Mouse (Mus musculus) MEL (cell line): ENCODE results near the gene Vmn2r32. TPM values are rescaled to one million over a fixed set of nuclear protein-coding genes. Genes with fewer than 3 reads are reported as not detected.
"Not testable (repeated sequence)": the region's sequence is repeated elsewhere in the genome, so short reads cannot be mapped to it uniquely, and the experiment has no call there.

Experiments
- DNase-seq: peaks from one replicate; pipeline ENCODE4 v3.0.0; 2011; ENCODE audit warnings: low read depth, low spot score
- H3K27ac ChIP-seq: 2 replicates; pipeline ENCODE4 v1.5.1; 2012; ENCODE audit warnings: low read depth, mild to moderate bottlenecking, control low read depth, low read length, moderate library complexity; ENCODE audit not compliant: control insufficient read depth
- H3K27me3 ChIP-seq, 2 experiments: fragments of 150-350 bp in 1 of 2; sonication (generic) in 1 of 2; 2 replicates each; pipeline ENCODE4 v1.6.1; 2012; ENCODE audit warnings: low read length in 2 of 2, mild to moderate bottlenecking in 2 of 2, improper control_type of control experiment in 1 of 2, moderate library complexity in 1 of 2; ENCODE audit not compliant: insufficient read depth in 2 of 2, control insufficient read depth in 1 of 2
- H3K36me3 ChIP-seq, 2 experiments: 2 replicates each; pipeline ENCODE4 v1.6.1; 2012 to 2014; ENCODE audit warnings: low read length in 2 of 2, improper control_type of control experiment in 1 of 2, inconsistent platforms in 1 of 2, mild to moderate bottlenecking in 1 of 2; ENCODE audit not compliant: insufficient read depth in 2 of 2, control insufficient read depth in 1 of 2
- H3K4me1 ChIP-seq, 2 experiments: fragments of 150-350 bp in 1 of 2; sonication (generic) in 1 of 2; 2 replicates each; pipeline ENCODE4 v1.6.1; 2012; ENCODE audit warnings: low read length in 2 of 2, improper control_type of control experiment in 1 of 2, mild to moderate bottlenecking in 1 of 2; ENCODE audit not compliant: insufficient read depth in 2 of 2, control insufficient read depth in 1 of 2
- H3K4me3 ChIP-seq, 2 experiments: fragments of 150-350 bp in 1 of 2; sonication (generic) in 1 of 2; 2 replicates each; pipeline ENCODE4 v1.5.1; 2012; ENCODE audit warnings: low read depth in 2 of 2, low read length in 2 of 2, mild to moderate bottlenecking in 2 of 2, moderate library complexity in 2 of 2, control low read depth in 1 of 2, improper control_type of control experiment in 1 of 2; ENCODE audit not compliant: control insufficient read depth in 1 of 2, insufficient read depth in 1 of 2
- H3K79me2 ChIP-seq: 2 replicates; pipeline ENCODE4 v1.6.1; 2012; ENCODE audit warnings: mild to moderate bottlenecking, low read length, moderate library complexity; ENCODE audit not compliant: control insufficient read depth, poor library complexity, insufficient read depth
- H3K9ac ChIP-seq: 2 replicates; pipeline ENCODE4 v1.6.1; 2012; ENCODE audit warnings: low read depth, mild to moderate bottlenecking, control low read depth, low read length, moderate library complexity; ENCODE audit not compliant: control insufficient read depth, poor library complexity, severe bottlenecking
- H3K9me3 ChIP-seq: fragments of 150-350 bp; sonication (generic); replicated peaks from 2 replicates; pipeline ENCODE4 v1.6.1; 2012; ENCODE audit warnings: mild to moderate bottlenecking, low read length, improper control_type of control experiment, moderate library complexity; ENCODE audit not compliant: insufficient read depth
- polyA plus RNA-seq, 2 experiments: library from polyadenylated mRNA; stranded (reverse) in 1 of 2; unstranded in 1 of 2; fragments of >175 nt in 1 of 2; fragments of >200 nt in 1 of 2; gene quantifications; 2 replicates each; pipeline versions ENCODE4 v1.2.1 to v1.2.4; 2012; ENCODE audit warnings: low replicate concordance in 2 of 2, low read depth in 1 of 2; ENCODE audit not compliant: insufficient read length in 2 of 2, insufficient read depth in 1 of 2, missing spikeins in 1 of 2
- total RNA-seq: library from RNA; depleted of rRNA; stranded (reverse); fragments of 300-350 nt; gene quantifications from 2 replicates; pipeline ENCODE4 v1.2.3, GENCODE M21; 2012; rRNA removed

Gene Vmn2r32
- total RNA-seq (not detected in 2 replicates), polyA plus RNA-seq (not detected)

- not testable (repeated sequence) for H3K4me3 ChIP-seq
Measured at GRCm38 (mm10) chr7:7479918-7480317, at the start of gene Vmn2r32. Gene Vmn2r32 (minus strand): TSS chr7:7480018.

More at GRCm38 (mm10) chr7:7479918-7480317, at the start of gene Vmn2r32:
- DNase-seq, H3K27me3 ChIP-seq, H3K9me3 ChIP-seq, H3K79me2 ChIP-seq, H3K36me3 ChIP-seq, H3K27ac ChIP-seq, H3K9ac ChIP-seq, H3K4me1 ChIP-seq: not testable (repeated sequence)

Other genes starting within 250 kb of the Vmn2r32 start
- 0.12 TPM in 1 of 2 replicates, not detected in the other for gene Vmn2r29, start 232.7 kb downstream of the Vmn2r32 start, total RNA-seq
- gene Vmn2r29, start 232.7 kb downstream of the Vmn2r32 start, polyA plus RNA-seq, result not detected
- gene Gm45844, start 201.7 kb downstream of the Vmn2r32 start, total RNA-seq, result 0.42 and 0.72 TPM in 2 replicates
- gene Gm45844, start 201.7 kb downstream of the Vmn2r32 start, polyA plus RNA-seq, result 1 to 10 TPM in 1 of 2 experiments, not detected in 1; 1.5 TPM
- gene Clcn4, start 179.2 kb downstream of the Vmn2r32 start, total RNA-seq, result 12.9 and 16.5 TPM in 2 replicates
- gene Clcn4, start 179.2 kb downstream of the Vmn2r32 start, polyA plus RNA-seq, result 10 to 100 TPM in 1 of 2 experiments, not detected in 1; 14.1 TPM
- not detected in 2 replicates for gene Vmn2r30, start 142.4 kb downstream of the Vmn2r32 start, total RNA-seq
- not detected for gene Vmn2r30, start 142.4 kb downstream of the Vmn2r32 start, polyA plus RNA-seq
- not detected in 2 replicates for gene Gm45783, start 105.4 kb downstream of the Vmn2r32 start, total RNA-seq
- gene Gm45783, start 105.4 kb downstream of the Vmn2r32 start, polyA plus RNA-seq, result not detected
- not detected in 2 replicates for gene Vmn2r31, start 80.3 kb downstream of the Vmn2r32 start, total RNA-seq
- gene Vmn2r31, start 80.3 kb downstream of the Vmn2r32 start, polyA plus RNA-seq, result under 1 TPM in 1 of 2 experiments, not detected in 1; 0.01 TPM
- not detected in 2 replicates for gene Vmn2r33, start 86.8 kb upstream of the Vmn2r32 start, total RNA-seq
- not detected for gene Vmn2r33, start 86.8 kb upstream of the Vmn2r32 start, polyA plus RNA-seq
- not detected in 2 replicates for gene Vmn2r34, start 209.5 kb upstream of the Vmn2r32 start, total RNA-seq
- not detected for gene Vmn2r34, start 209.5 kb upstream of the Vmn2r32 start, polyA plus RNA-seq